Mouse (Mus musculus) liver, embryonic 14.5 days (tissue): ENCODE measurements around the gene Iqgap2.

Source experiments
- CTCF ChIP-seq: IDR thresholded peaks from 2 replicates; pipeline ENCODE4 v1.5.1; 2016; ENCODE audit warnings: antibody characterized with exemption, low read depth, control low read depth
- EP300 ChIP-seq: IDR thresholded peaks from 2 replicates; pipeline ENCODE4 v1.6.1; 2016; ENCODE audit warnings: antibody characterized with exemption, low read depth

- no peak for TF ChIP-seq CTCF
- TF ChIP-seq EP300 = no peak
Measured at GRCm38 (mm10) chr13:95782969-95783332, 108.8 kb downstream of the Iqgap2 start.
